Mouse (Mus musculus) heart, embryonic 15.5 days (tissue): ENCODE measurements around the gene Trappc1. TPM values are rescaled to one million over a fixed set of nuclear protein-coding genes. Genes with fewer than 3 reads are reported as not detected.

ENCODE experiments used
- ATAC-seq: fragments of 200-750 bp; cut with Nextera tagmentation; replicated peaks from 2 replicates; pipeline ENCODE4 v1.8.0; 2017; ENCODE audit warnings: low read depth, moderate TSS enrichment; ENCODE audit not compliant: insufficient number of reproducible peaks, insufficient read depth, low FRiP score
- H3K27ac ChIP-seq: fragments of 300-500 bp; sonication (generic); 2 replicates; pipeline ENCODE4 v1.5.1; 2015; ENCODE audit warnings: mild to moderate bottlenecking, inconsistent platforms
- H3K27me3 ChIP-seq: fragments of 300-500 bp; sonication (generic); 2 replicates; pipeline ENCODE4 v1.6.1; 2015; ENCODE audit warnings: inconsistent platforms
- H3K36me3 ChIP-seq: fragments of 300-500 bp; sonication (generic); 2 replicates; pipeline ENCODE4 v1.6.1; 2015; ENCODE audit warnings: mild to moderate bottlenecking, inconsistent platforms
- H3K4me1 ChIP-seq: fragments of 300-500 bp; sonication (generic); replicated peaks from 2 replicates; pipeline ENCODE4 v1.6.1; 2015; ENCODE audit warnings: inconsistent platforms
- H3K4me2 ChIP-seq: fragments of 300-500 bp; sonication (generic); 2 replicates; pipeline ENCODE4 v1.6.1; 2015; ENCODE audit warnings: inconsistent platforms, mild to moderate bottlenecking, moderate library complexity
- H3K4me3 ChIP-seq: fragments of 300-500 bp; sonication (generic); 2 replicates; pipeline ENCODE4 v1.5.1; 2015; ENCODE audit warnings: mild to moderate bottlenecking, inconsistent platforms
- H3K9ac ChIP-seq: fragments of 300-500 bp; sonication (generic); 2 replicates; pipeline ENCODE4 v1.6.1; 2015; ENCODE audit warnings: mild to moderate bottlenecking, inconsistent platforms
- H3K9me3 ChIP-seq: fragments of 300-500 bp; sonication (generic); replicated peaks from 2 replicates; pipeline ENCODE4 v1.6.1; 2016; ENCODE audit warnings: inconsistent platforms
- WGBS: fragments of 180-500 bp; shearing (Covaris S2); methylation state at CpG from one replicate; pipeline ENCODE4 v1.1.7; 2015; ENCODE audit warnings: mixed read lengths; 5-methylcytosine and 5-hydroxymethylcytosine counted together
- polyA plus RNA-seq: library from polyadenylated mRNA; unstranded; fragments of >200 nt; fragmentation: Nextera tagmentation; extraction: Ambion mirVana; gene quantifications from 2 replicates; pipeline ENCODE4 v1.2.1, GENCODE M21; 2015

Gene Trappc1
- 163 and 164 TPM in 2 replicates for polyA plus RNA-seq

GRCm38 (mm10) chr11:69323667-69324111 is at the start of gene Trappc1, which contains the start of gene Cntrob:
Gene Trappc1 (plus strand): TSS chr11:69323980.
Gene Cntrob (minus strand): TSS chr11:69323775.
- peak within 1 kb of the TSS; percentile 85 for H3K9ac ChIP-seq
- H3K4me2 ChIP-seq = peak within 1 kb of the TSS; percentile 72
- H3K4me3 ChIP-seq = peak within 1 kb of the TSS; percentile 62
- H3K27me3 ChIP-seq = peaks cover 23% of the 10 kb centered on the region
- peaks cover 39% of the 10 kb centered on the region for H3K4me1 ChIP-seq
- H3K36me3 ChIP-seq = peaks cover 12% of the 10 kb centered on the region; the same call in 1 of the 2 replicates
- ATAC-seq = peak; percentile 96
- H3K27ac ChIP-seq = peak within 1 kb of the TSS; percentile 89
- WGBS = under 1% methylated on average over 30 of the region's 30 CpGs
- H3K9me3 ChIP-seq = no peaks in the 10 kb centered on the region

GRCm38 (mm10) chr11:69275650-69276049 is 48.1 kb upstream of the Trappc1 start:
- H3K27me3 ChIP-seq = 0 out of 2 replicates have a peak, but pooled peaks cover 3% of the 10 kb centered on the region
- no peak for ATAC-seq
- WGBS = 68% methylated on average over 6 of the region's 6 CpGs
- no peak overlapping the region for H3K9ac ChIP-seq
- no peaks in the 10 kb centered on the region for H3K36me3 ChIP-seq
- H3K4me3 ChIP-seq = no peak overlapping the region
- H3K4me1 ChIP-seq = 0 out of 2 replicates have a peak, but pooled peaks cover 6% of the 10 kb centered on the region
- no peak overlapping the region for H3K27ac ChIP-seq
- H3K4me2 ChIP-seq = no peak overlapping the region
- no peaks in the 10 kb centered on the region for H3K9me3 ChIP-seq

- no peak overlapping the region for H3K9ac ChIP-seq
- H3K9me3 ChIP-seq = no peaks in the 10 kb centered on the region
- 16% methylated on average over 2 of the region's 2 CpGs for WGBS
- H3K4me1 ChIP-seq = 0 out of 2 replicates have a peak, but pooled peaks cover 6% of the 10 kb centered on the region
- H3K27me3 ChIP-seq = no peaks in the 10 kb centered on the region
- no peak overlapping the region for H3K27ac ChIP-seq
- H3K4me3 ChIP-seq = no peak overlapping the region
- no peak for ATAC-seq
- no peak overlapping the region for H3K4me2 ChIP-seq
- H3K36me3 ChIP-seq = no peaks in the 10 kb centered on the region
These were observed 47.7 kb upstream of the Trappc1 start for GRCm38 (mm10) chr11:69276081-69276480.

- Histone ChIP-seq H3K9me3 (no peaks in the 10 kb centered on the region), H3K4me2 (no peak overlapping the region), H3K4me3 (no peak overlapping the region), H3K4me1 (0 out of 2 replicates have a peak, but pooled peaks cover 6% of the 10 kb centered on the region), H3K27ac (no peak overlapping the region), H3K36me3 (no peaks in the 10 kb centered on the region), H3K9ac (no peak overlapping the region), H3K27me3 (no peaks in the 10 kb centered on the region)
- ATAC-seq = no peak
- WGBS = 64% methylated on average over 5 of the region's 5 CpGs
These were observed 46.5 kb upstream of the Trappc1 start for GRCm38 (mm10) chr11:69277267-69277666.

GRCm38 (mm10) chr11:69291111-69291510 is 32.7 kb upstream of the Trappc1 start:
- Histone ChIP-seq H3K9ac (no peak overlapping the region), H3K9me3 (no peaks in the 10 kb centered on the region), H3K36me3 (no peaks in the 10 kb centered on the region), H3K4me3 (no peak overlapping the region), H3K4me2 (no peak overlapping the region), H3K27me3 (no peaks in the 10 kb centered on the region), H3K27ac (no peak overlapping the region), H3K4me1 (no peaks in the 10 kb centered on the region)
- 77% methylated on average over 5 of the region's 5 CpGs for WGBS
- ATAC-seq = no peak

GRCm38 (mm10) chr11:69295286-69295685 is 28.5 kb upstream of the Trappc1 start:
- H3K4me1 ChIP-seq = no peaks in the 10 kb centered on the region
- H3K4me3 ChIP-seq = no peak overlapping the region
- H3K4me2 ChIP-seq = no peak overlapping the region
- no peaks in the 10 kb centered on the region for H3K27me3 ChIP-seq
- H3K9me3 ChIP-seq = no peaks in the 10 kb centered on the region
- WGBS = 84% methylated on average over 3 of the region's 3 CpGs
- no peak overlapping the region for H3K27ac ChIP-seq
- no peak overlapping the region for H3K9ac ChIP-seq
- 0 out of 2 replicates have a peak, but pooled peaks cover 5% of the 10 kb centered on the region for H3K36me3 ChIP-seq
- no peak for ATAC-seq

GRCm38 (mm10) chr11:69297799-69298198 is 26.0 kb upstream of the Trappc1 start:
- no peaks in the 10 kb centered on the region for H3K4me1 ChIP-seq

GRCm38 (mm10) chr11:69298231-69298630 is 25.5 kb upstream of the Trappc1 start:
- H3K4me3 ChIP-seq = no peak overlapping the region
- no peak overlapping the region for H3K9ac ChIP-seq
- H3K27ac ChIP-seq = no peak overlapping the region
- no peaks in the 10 kb centered on the region for H3K9me3 ChIP-seq
- H3K27me3 ChIP-seq = no peaks in the 10 kb centered on the region
- 62% methylated on average over 7 of the region's 7 CpGs for WGBS
- H3K36me3 ChIP-seq = peaks cover 16% of the 10 kb centered on the region
- no peaks in the 10 kb centered on the region for H3K4me1 ChIP-seq
- no peak overlapping the region for H3K4me2 ChIP-seq
- ATAC-seq = no peak

More at GRCm38 (mm10) chr11:69297799-69298198, 26.0 kb upstream of the Trappc1 start:
- Histone ChIP-seq H3K9me3 (no peaks in the 10 kb centered on the region), H3K36me3 (peaks cover 13% of the 10 kb centered on the region), H3K27me3 (no peaks in the 10 kb centered on the region), H3K9ac (no peak overlapping the region), H3K4me3 (no peak overlapping the region), H3K27ac (no peak overlapping the region), H3K4me2 (no peak overlapping the region)
- 70% methylated on average over 2 of the region's 2 CpGs for WGBS
- ATAC-seq = no peak

GRCm38 (mm10) chr11:69302817-69303216 is 21.0 kb upstream of the Trappc1 start:
- no peak for ATAC-seq
- Histone ChIP-seq H3K9me3 (no peaks in the 10 kb centered on the region), H3K9ac (no peak overlapping the region), H3K4me3 (no peak overlapping the region), H3K36me3 (peaks cover 40% of the 10 kb centered on the region), H3K4me2 (no peak overlapping the region), H3K27ac (no peak overlapping the region), H3K27me3 (no peaks in the 10 kb centered on the region), H3K4me1 (no peaks in the 10 kb centered on the region)
- WGBS = 84% methylated on average over 7 of the region's 7 CpGs

- no peaks in the 10 kb centered on the region for H3K27me3 ChIP-seq
- no peak for ATAC-seq
- no peak overlapping the region for H3K4me2 ChIP-seq
- 89% methylated on average over 9 of the region's 9 CpGs for WGBS
- H3K9ac ChIP-seq = no peak overlapping the region
- H3K9me3 ChIP-seq = no peaks in the 10 kb centered on the region
- H3K27ac ChIP-seq = no peak overlapping the region
- H3K4me1 ChIP-seq = no peaks in the 10 kb centered on the region
- peaks cover 58% of the 10 kb centered on the region for H3K36me3 ChIP-seq
- H3K4me3 ChIP-seq = no peak overlapping the region
These were observed 18.5 kb upstream of the Trappc1 start for GRCm38 (mm10) chr11:69305291-69305690.

- Histone ChIP-seq H3K9me3 (no peaks in the 10 kb centered on the region), H3K36me3 (peaks cover 65% of the 10 kb centered on the region), H3K27ac (no peak overlapping the region), H3K9ac (no peak overlapping the region), H3K4me2 (no peak overlapping the region), H3K27me3 (no peaks in the 10 kb centered on the region), H3K4me1 (no peaks in the 10 kb centered on the region), H3K4me3 (no peak overlapping the region)
- ATAC-seq = no peak
- 91% methylated on average over 2 of the region's 2 CpGs for WGBS
These were observed 17.7 kb upstream of the Trappc1 start for GRCm38 (mm10) chr11:69306039-69306438.

- Histone ChIP-seq H3K9me3 (no peaks in the 10 kb centered on the region), H3K4me1 (no peaks in the 10 kb centered on the region), H3K36me3 (peaks cover 67% of the 10 kb centered on the region), H3K27ac (no peak overlapping the region), H3K4me3 (no peak overlapping the region), H3K27me3 (no peaks in the 10 kb centered on the region), H3K9ac (no peak overlapping the region), H3K4me2 (no peak overlapping the region)
- no peak for ATAC-seq
- 64% methylated on average over 7 of the region's 7 CpGs for whole genome bisulfite sequencing
These were observed 12.5 kb upstream of the Trappc1 start for GRCm38 (mm10) chr11:69311266-69311665.
